30 mouse cellular contexts compared by ENCODE assay signal in genomic region chr3:138373920-138374319, GRCm38 (mm10). TPM values are rescaled to one million over a fixed set of nuclear protein-coding genes. Genes with fewer than 3 reads are reported as not detected.
"Had no signal": no experiment of that assay in that cellular context is flagged by ENCODE, and none has a peak within 500 bp of the region (broad histone marks: within the 10 kb centered on the region; RNA-seq: fewer than 3 reads in every experiment).

No protein-coding gene starts in this region.

- H3K4me3 ChIP-seq: kidney, embryonic 15.5 days; limb, embryonic 12.5 days; limb, embryonic 15.5 days; lung, embryonic 15.5 days; megakaryocyte, embryonic 14.5 days; midbrain, embryonic 10.5 days; midbrain, embryonic 13.5 days; myocyte; neural tube, embryonic 13.5 days; stomach, embryonic 15.5 days had no signal

- H3K27me3 ChIP-seq: kidney, embryonic 15.5 days; limb, embryonic 12.5 days; limb, embryonic 15.5 days; lung, embryonic 15.5 days; megakaryocyte, embryonic 14.5 days; midbrain, embryonic 13.5 days; neural tube, embryonic 13.5 days; stomach, embryonic 15.5 days had no signal

- H3K27ac ChIP-seq: kidney, embryonic 15.5 days; limb, embryonic 12.5 days; limb, embryonic 15.5 days; liver, embryonic 14.5 days; lung, embryonic 15.5 days; midbrain, embryonic 10.5 days; midbrain, embryonic 13.5 days; neural tube, embryonic 13.5 days; stomach, embryonic 15.5 days had no signal

- H3K9ac ChIP-seq: kidney, embryonic 15.5 days; limb, embryonic 12.5 days; limb, embryonic 15.5 days; liver, embryonic 14.5 days; lung, embryonic 15.5 days; midbrain, embryonic 13.5 days; neural tube, embryonic 13.5 days; stomach, embryonic 15.5 days had no signal

- H3K4me2 ChIP-seq: kidney, embryonic 15.5 days; limb, embryonic 12.5 days; limb, embryonic 15.5 days; lung, embryonic 15.5 days; midbrain, embryonic 13.5 days; neural tube, embryonic 13.5 days; stomach, embryonic 15.5 days had no signal

- ATAC-seq: midbrain, embryonic 13.5 days; midbrain, embryonic 16.5 days had no signal

- DNase-seq: kidney, adult 11 months; kidney, postnatal 10 days; kidney, postnatal 4 days; left cerebral cortex, postnatal 4 days; lung, adult 18-20 months; lung, postnatal 10 days; lung, postnatal 36 days; right cerebral cortex, adult 18-20 months; right cerebral cortex, postnatal 14 days; right cerebral cortex, postnatal 4 days; thymus, postnatal 25 days had no signal

- H3K9me3 ChIP-seq: kidney, embryonic 15.5 days; limb, embryonic 12.5 days; limb, embryonic 15.5 days; lung, embryonic 15.5 days; megakaryocyte, embryonic 14.5 days; midbrain, embryonic 10.5 days; midbrain, embryonic 13.5 days; neural tube, embryonic 13.5 days; stomach, embryonic 15.5 days had no signal

- H3K4me1 ChIP-seq: kidney, embryonic 15.5 days; limb, embryonic 12.5 days; limb, embryonic 15.5 days; lung, embryonic 15.5 days; megakaryocyte, embryonic 14.5 days; midbrain, embryonic 13.5 days; neural tube, embryonic 13.5 days; stomach, embryonic 15.5 days had no signal

- H3K36me3 ChIP-seq: kidney, embryonic 15.5 days; limb, embryonic 12.5 days; limb, embryonic 15.5 days; lung, embryonic 15.5 days; midbrain, embryonic 10.5 days; midbrain, embryonic 13.5 days; neural tube, embryonic 13.5 days; stomach, embryonic 15.5 days had no signal

RNA-seq across cellular contexts. Expression of gene Adh6b, which starts 32.3 kb away (rescaled TPM):
- total RNA-seq: layer of hippocampus, postnatal 14 days; left cerebral cortex, adult 8-10 months; monocyte, adult 5-6 weeks; neutrophil, adult 5-6 weeks had no signal
- polyA plus RNA-seq: myocyte had no signal

RNA-seq across cellular contexts. Expression of gene Adh4, which starts 41.3 kb away (rescaled TPM):
- total RNA-seq: layer of hippocampus, adult 18-20 months; layer of hippocampus, postnatal 14 days; left cerebral cortex, adult 8-10 months; left cerebral cortex, postnatal 14 days; left cerebral cortex, postnatal 4 days; monocyte, adult 5-6 weeks; neutrophil, adult 5-6 weeks had no signal
- polyA plus RNA-seq: kidney, embryonic 15.5 days; limb, embryonic 12.5 days; lung, embryonic 15.5 days; midbrain, embryonic 10.5 days; midbrain, embryonic 13.5 days; midbrain, embryonic 16.5 days; myocyte; neural tube, embryonic 13.5 days; stomach, embryonic 15.5 days; thymus, postnatal 0 days had no signal
